In genomic region chr15:85207763-85208162, GRCm38 (mm10) we compare ENCODE assay signal across 8 mouse cellular contexts. TPM values are rescaled to one million over a fixed set of nuclear protein-coding genes. Genes with fewer than 3 reads are reported as not detected.
DNase-seq lines count a peak whose midpoint lies in the region; ATAC-seq and TF ChIP-seq lines count a peak whose summit lies in the region.

No protein-coding gene starts in this region.

- H3K4me2 ChIP-seq in forebrain, embryonic 12.5 days: peak overlapping the region; percentile 88
- peak overlapping the region; percentile 85 for H3K4me2 ChIP-seq in midbrain, embryonic 14.5 days (ENCODE audit: low read length)

- H3K9me3 ChIP-seq in forebrain, embryonic 12.5 days: peaks cover 9% of the 10 kb centered on the region; the same call in 1 of the 2 replicates
- no peaks in the 10 kb centered on the region for H3K9me3 ChIP-seq in midbrain, embryonic 14.5 days (ENCODE audit: control insufficient read depth, low read length)

- DNase-seq in lung, adult 18-20 months: peak; percentile 52 to 54
- no peak for DNase-seq in lung, adult 2 months
- DNase-seq in heart, postnatal 25 days (ENCODE audit: low spot score): peak; percentile 70
- DNase-seq in layer of hippocampus, postnatal 36 days: peak; percentile 30 to 37
- peak; percentile 61 for DNase-seq in midbrain, embryonic 14.5 days
- no peak for DNase-seq in T-cell, adult 2 months (ENCODE audit: low spot score)

- no peak for TF ChIP-seq POLR2A in lung, adult 2 months (IDR thresholded peaks at IDR 0.05; ENCODE audit: borderline replicate concordance, extremely low read depth, low read depth, low read length)

- H3K9ac ChIP-seq in forebrain, embryonic 12.5 days: peak overlapping the region; percentile 88
- H3K9ac ChIP-seq in midbrain, embryonic 14.5 days (replicated peaks; ENCODE audit: low read length): 0 out of 2 replicates have a peak overlapping the region, but pooled peaks have one; percentile 6

- intact Hi-C loops in heart, postnatal 25 days (cut with DNase I): loop anchor here (5.0 kb wide), 1 partner anchor 35 kb away; no protein-coding TSS in a partner anchor

- peak overlapping the region; percentile 88 for H3K27ac ChIP-seq in forebrain, embryonic 12.5 days
- peak overlapping the region; percentile 60; the same call in 1 of the 2 replicates for H3K27ac ChIP-seq in midbrain, embryonic 14.5 days (replicated peaks; ENCODE audit: low read depth, low read length)

- H3K4me1 ChIP-seq in lung, adult 2 months (ENCODE audit: control insufficient read depth, insufficient read depth, low read length): no peaks in the 10 kb centered on the region
- peaks cover 30% of the 10 kb centered on the region for H3K4me1 ChIP-seq in forebrain, embryonic 12.5 days
- H3K4me1 ChIP-seq in midbrain, embryonic 14.5 days (ENCODE audit: control insufficient read depth, insufficient read depth, low read length): peaks cover 26% of the 10 kb centered on the region

- peaks cover 23% of the 10 kb centered on the region for H3K27me3 ChIP-seq in forebrain, embryonic 12.5 days
- no peaks in the 10 kb centered on the region; the same call in 1 of the 2 replicates for H3K27me3 ChIP-seq in midbrain, embryonic 14.5 days (ENCODE audit: control insufficient read depth, insufficient read depth, low read length)

- no peak overlapping the region for H3K4me3 ChIP-seq in lung, adult 2 months (replicated peaks; ENCODE audit: extremely low read depth, low read depth, low read length)
- peak overlapping the region; percentile 64 for H3K4me3 ChIP-seq in forebrain, embryonic 12.5 days (replicated peaks)
- H3K4me3 ChIP-seq in midbrain, embryonic 14.5 days (replicated peaks; ENCODE audit: low read depth, low read length): no peak overlapping the region

- WGBS in lung, adult 2 months: 29% methylated on average over 2 of the region's 2 CpGs
- WGBS in forebrain, embryonic 12.5 days: 0% methylated on average over 2 of the region's 2 CpGs
- 6% methylated on average over 2 of the region's 2 CpGs for WGBS in midbrain, embryonic 14.5 days

- no peak for TF ChIP-seq CTCF in lung, adult 2 months (IDR thresholded peaks at IDR 0.05; ENCODE audit: insufficient read depth, low read length)

- peak; percentile 28; the same call in 1 of the 2 replicates for ATAC-seq in forebrain, embryonic 12.5 days (ENCODE audit: low FRiP score)
- ATAC-seq in midbrain, embryonic 14.5 days (ENCODE audit: low FRiP score, low TSS enrichment): no peak
- ATAC-seq in erythroid progenitor cell, adult 5-6 weeks (replicated peaks; ENCODE audit: low FRiP score, poor library complexity, severe bottlenecking): no peak

- H3K36me3 ChIP-seq in forebrain, embryonic 12.5 days (replicated peaks): peaks cover 34% of the 10 kb centered on the region
- H3K36me3 ChIP-seq in midbrain, embryonic 14.5 days (ENCODE audit: control insufficient read depth, insufficient read depth, low read length): no peaks in the 10 kb centered on the region

RNA-seq across cellular contexts. Expression of gene Fbln1, which starts 2.0 kb away (rescaled TPM):
- 116 and 137 TPM in 2 replicates for polyA plus RNA-seq in lung, adult 2 months (2012; rRNA removed)
- 101 and 112 TPM in 2 replicates for polyA plus RNA-seq in forebrain, embryonic 12.5 days (2016; fragmentation: Nextera tagmentation; extraction: Ambion mirVana)
- 10 to 100 TPM; 94.1 to 94.2 TPM for total RNA-seq in heart, postnatal 25 days (2021)
- 10 to 100 TPM in 1 of 2 experiments, 1 to 10 TPM in 1; 9.7 to 16.6 TPM for total RNA-seq in layer of hippocampus, postnatal 36 days (2021)
- 16.7 and 37.0 TPM in 2 replicates for polyA plus RNA-seq in midbrain, embryonic 14.5 days (2014; fragmentation: Nextera tagmentation; extraction: Ambion mirVana)
- not detected in 2 replicates for total RNA-seq in erythroid progenitor cell, adult 5-6 weeks (2015; ENCODE audit: low replicate concordance)
- total RNA-seq in erythroid progenitor cell, adult 5-6 weeks (2017; ENCODE audit: low replicate concordance): not detected in 2 replicates

Comparison
In these comparisons a context has a peak if more than half of its experiments do, and no peak if none do; other contexts are left out.
1. DNase-seq: peak in lung, adult 18-20 months (2 of 2), heart, postnatal 25 days (single experiment), layer of hippocampus, postnatal 36 days (2 of 2) and midbrain, embryonic 14.5 days (single experiment); none in lung, adult 2 months (single experiment) and T-cell, adult 2 months (single experiment).
2. RNA of gene Fbln1, which starts 2.0 kb away (total RNA-seq): 94.1 to 94.2 TPM in heart, postnatal 25 days and 9.7 to 16.6 TPM in layer of hippocampus, postnatal 36 days; not detected in erythroid progenitor cell, adult 5-6 weeks; every median in the first group is over 10 times any median in the second.